Mouse (Mus musculus): Measurements from ENCODE around the gene Hand2.

Gene Hand2

GRCm38 (mm10) chr8:57320851-57321743 is at the start of gene Hand2:
Gene Hand2, plus strand, starts transcription at chr8:57320983.
- DNase-seq (ENCODE audit: extremely low read depth, low read depth, low spot score) = no peak

GRCm38 (mm10) chr8:57273055-57273454 is 47.7 kb upstream of the Hand2 start:
- DNase-seq (ENCODE audit: extremely low read depth, low read depth, low spot score) = no peak

- no peak for DNase-seq (ENCODE audit: extremely low read depth, low read depth, low spot score)
These were observed 27.3 kb upstream of the Hand2 start for GRCm38 (mm10) chr8:57293441-57293840.

- DNase-seq (ENCODE audit: extremely low read depth, low read depth, low spot score) = no peak
These were observed 17.3 kb upstream of the Hand2 start for GRCm38 (mm10) chr8:57303513-57303912.

GRCm38 (mm10) chr8:57304944-57305343 is 15.8 kb upstream of the Hand2 start:
- no peak for DNase-seq (ENCODE audit: extremely low read depth, low read depth, low spot score)

GRCm38 (mm10) chr8:57306441-57306840 is 14.3 kb upstream of the Hand2 start:
- no peak for DNase-seq (ENCODE audit: extremely low read depth, low read depth, low spot score)

- no peak for DNase-seq (ENCODE audit: extremely low read depth, low read depth, low spot score)
These were observed 10.8 kb upstream of the Hand2 start for GRCm38 (mm10) chr8:57309844-57310485.

- DNase-seq (ENCODE audit: extremely low read depth, low read depth, low spot score) = no peak
These were observed 8.5 kb upstream of the Hand2 start for GRCm38 (mm10) chr8:57312031-57312981.

GRCm38 (mm10) chr8:57313583-57313982 is 7.2 kb upstream of the Hand2 start:
- DNase-seq (ENCODE audit: extremely low read depth, low read depth, low spot score) = no peak

- no peak for DNase-seq (ENCODE audit: extremely low read depth, low read depth, low spot score)
These were observed 6.6 kb upstream of the Hand2 start for GRCm38 (mm10) chr8:57314216-57314615.

GRCm38 (mm10) chr8:57315471-57315870 is 5.3 kb upstream of the Hand2 start:
- DNase-seq (ENCODE audit: extremely low read depth, low read depth, low spot score) = no peak

GRCm38 (mm10) chr8:57317107-57317506 is 3.7 kb upstream of the Hand2 start:
- DNase-seq (ENCODE audit: extremely low read depth, low read depth, low spot score) = no peak

- no peak for DNase-seq (ENCODE audit: extremely low read depth, low read depth, low spot score)
These were observed 2.8 kb upstream of the Hand2 start for GRCm38 (mm10) chr8:57317890-57318480.

- no peak for DNase-seq (ENCODE audit: extremely low read depth, low read depth, low spot score)
These were observed 1.4 kb upstream of the Hand2 start for GRCm38 (mm10) chr8:57319092-57319980.

- no peak for DNase-seq (ENCODE audit: extremely low read depth, low read depth, low spot score)
These were observed 700 bp upstream of the Hand2 start for GRCm38 (mm10) chr8:57319981-57320585.

GRCm38 (mm10) chr8:57321898-57322895 is 1.4 kb downstream of the Hand2 start:
- no peak for DNase-seq (ENCODE audit: extremely low read depth, low read depth, low spot score)

GRCm38 (mm10) chr8:57322961-57323941 is 2.5 kb downstream of the Hand2 start:
- DNase-seq (ENCODE audit: extremely low read depth, low read depth, low spot score) = no peak
